Mouse (Mus musculus): ENCODE results near the gene Ahr.

DNA sequence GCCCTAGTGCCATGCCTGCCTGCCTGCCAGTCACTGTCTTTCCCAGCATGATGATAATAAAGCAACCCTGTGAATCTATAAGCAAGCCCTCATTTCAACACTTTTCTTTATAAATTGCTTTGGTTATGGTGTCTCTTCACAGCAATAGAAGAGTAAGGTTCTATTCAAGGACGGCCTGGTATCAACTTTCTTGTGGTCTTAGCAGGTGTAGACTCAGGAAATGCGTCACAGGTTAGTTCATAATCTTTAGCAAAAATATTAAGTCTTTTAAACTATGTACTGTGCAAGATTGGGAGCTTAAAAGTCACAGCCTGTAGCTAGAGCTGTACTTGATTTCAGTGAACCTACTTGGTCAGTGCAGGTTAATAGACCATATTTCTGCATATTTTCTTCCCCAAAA is 24.0 kb upstream of the Ahr start:
- TF ChIP-seq CTCF (IDR thresholded peaks at IDR 0.05; ENCODE audit: low read depth, low read length) (no peak), GATA1 (IDR thresholded peaks at IDR 0.05; ENCODE audit: borderline replicate concordance, low read length) (no peak), POLR2AphosphoS5 (IDR thresholded peaks at IDR 0.05; ENCODE audit: insufficient replicate concordance, low read depth, low read length) (no peak)
